Mouse (Mus musculus): ENCODE results near the gene Trim62. TPM values are rescaled to one million over a fixed set of nuclear protein-coding genes. Genes with fewer than 3 reads are reported as not detected.

Trim62 gene
- polyA plus RNA-seq (2015; fragmentation: Nextera tagmentation; extraction: Ambion mirVana) = 6.2 and 6.8 TPM in 2 replicates

DNA sequence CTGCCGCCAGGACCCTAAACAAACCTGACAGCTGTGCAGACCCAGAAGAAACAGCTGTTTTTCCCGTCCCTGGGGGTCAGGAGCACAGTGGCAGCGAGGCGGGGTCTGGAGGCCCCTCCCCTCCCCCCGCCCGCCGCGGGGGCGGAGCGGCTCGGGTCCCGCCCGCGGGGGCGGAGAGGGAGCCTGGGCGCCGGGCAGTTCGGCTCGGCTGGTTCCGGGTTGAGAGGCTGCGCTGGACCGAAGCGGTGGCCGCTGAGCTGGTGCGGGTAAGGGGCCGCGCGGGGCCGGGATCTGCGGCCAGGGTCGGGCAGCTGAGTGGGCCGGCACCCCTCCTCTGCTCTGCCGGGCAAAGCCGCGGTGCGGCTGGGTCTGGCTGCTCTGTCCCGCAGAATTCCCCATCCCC is at the start of gene Trim62:
Trim62 (plus strand) TSS at position 202 of the 403 bp plus-strand sequence.

Other genes with a start within 250 kb of the Trim62 start
- 32.9 and 39.0 TPM in 2 replicates for gene Phc2, start 228.9 kb upstream of the Trim62 start, polyA plus RNA-seq (2015; fragmentation: Nextera tagmentation; extraction: Ambion mirVana)
- gene A3galt2, start 128.2 kb upstream of the Trim62 start, polyA plus RNA-seq (2015; fragmentation: Nextera tagmentation; extraction: Ambion mirVana) = 0.06 TPM in 1 of 2 replicates, not detected in the other
- 11.7 and 14.2 TPM in 2 replicates for gene Zfp362, start 77.5 kb upstream of the Trim62 start, polyA plus RNA-seq (2015; fragmentation: Nextera tagmentation; extraction: Ambion mirVana)
- 11.5 and 13.5 TPM in 2 replicates for gene Azin2, start 78.9 kb downstream of the Trim62 start, polyA plus RNA-seq (2015; fragmentation: Nextera tagmentation; extraction: Ambion mirVana)
- gene Ak2, start 108.4 kb downstream of the Trim62 start, polyA plus RNA-seq (2015; fragmentation: Nextera tagmentation; extraction: Ambion mirVana) = 94.7 and 100 TPM in 2 replicates
- gene Rnf19b, start 174.7 kb downstream of the Trim62 start, polyA plus RNA-seq (2015; fragmentation: Nextera tagmentation; extraction: Ambion mirVana) = 5.7 TPM in 2 replicates
- 14.8 and 17.5 TPM in 2 replicates for gene Tmem54, start 222.0 kb downstream of the Trim62 start, polyA plus RNA-seq (2015; fragmentation: Nextera tagmentation; extraction: Ambion mirVana)
- 0.19 TPM in 1 of 2 replicates, not detected in the other for gene Hpca, start 238.5 kb downstream of the Trim62 start, polyA plus RNA-seq (2015; fragmentation: Nextera tagmentation; extraction: Ambion mirVana)